Mouse (Mus musculus): ENCODE results near the gene Pacs1.

GRCm38 (mm10) chr19:5092083-5092482 is 180.8 kb downstream of the Pacs1 start:
- no peak for TF ChIP-seq EP300 (IDR thresholded peaks at IDR 0.05; ENCODE audit: low read depth)
- no peak for TF ChIP-seq CTCF (IDR thresholded peaks at IDR 0.05; ENCODE audit: low read depth)
